Mouse (Mus musculus) embryonic fibroblast, embryonic 13.5 days (primary cell): Measurements from ENCODE around the gene Hyou1.

ENCODE experiments used
- CTCF ChIP-seq: IDR thresholded peaks from 2 replicates; pipeline ENCODE4 v1.5.1; 2011; ENCODE audit warnings: mild to moderate bottlenecking, control low read depth, low read length, moderate library complexity, borderline replicate concordance; ENCODE audit not compliant: insufficient read depth
- POLR2A ChIP-seq: IDR thresholded peaks from 2 replicates; pipeline ENCODE4 v1.6.1; 2011; ENCODE audit warnings: low read depth, mild to moderate bottlenecking, control low read depth, low read length, moderate library complexity

- no peak for TF ChIP-seq POLR2A
- no peak for TF ChIP-seq CTCF
Observed at GRCm38 (mm10) chr9:44401081-44401480, 21.8 kb downstream of the Hyou1 start.
